Comparison of ENCODE assay signal across 8 mouse cellular contexts in genomic region chr16:93607669-93608101, GRCm38 (mm10). TPM values are rescaled to one million over a fixed set of nuclear protein-coding genes. Genes with fewer than 3 reads are reported as not detected.
A peak's percentile ranks its signal among the peaks of the same experiment; 100 is the strongest.
DNase-seq lines count a peak whose midpoint lies in the region; ATAC-seq lines count a peak whose summit lies in the region.

No protein-coding gene starts in this region.

- H3K4me2 ChIP-seq in intestine, embryonic 15.5 days (replicated peaks): peak overlapping the region; percentile 79

- peak overlapping the region; percentile 61 for H3K4me3 ChIP-seq in intestine, embryonic 15.5 days (replicated peaks)
- H3K4me3 ChIP-seq in midbrain, embryonic 10.5 days: peak overlapping the region; percentile 74

- intact Hi-C loops in gastrocnemius, postnatal 36 days (cut with DNase I): no loop called here
- intact Hi-C loops in left cerebral cortex, postnatal 36 days (cut with DNase I): loop anchor here (10.0 kb wide), 1 partner anchor 177 kb away; no protein-coding TSS in a partner anchor

- no peaks in the 10 kb centered on the region for H3K36me3 ChIP-seq in intestine, embryonic 15.5 days
- H3K36me3 ChIP-seq in midbrain, embryonic 10.5 days: peaks cover 26% of the 10 kb centered on the region

- H3K9ac ChIP-seq in intestine, embryonic 15.5 days: peak overlapping the region; percentile 72

- WGBS in intestine, embryonic 15.5 days: under 1% methylated on average over 32 of the region's 32 CpGs
- under 1% methylated on average over 32 of the region's 32 CpGs for WGBS in midbrain, embryonic 10.5 days

- peaks cover 11% of the 10 kb centered on the region; the same call in 1 of the 2 replicates for H3K4me1 ChIP-seq in intestine, embryonic 15.5 days (replicated peaks)
- H3K4me1 ChIP-seq in midbrain, embryonic 10.5 days: peaks cover 43% of the 10 kb centered on the region

- peak; percentile 31 for ATAC-seq in intestine, embryonic 15.5 days

- peak overlapping the region; percentile 70 for H3K27ac ChIP-seq in intestine, embryonic 15.5 days
- H3K27ac ChIP-seq in midbrain, embryonic 10.5 days (replicated peaks): peak overlapping the region; percentile 86

- DNase-seq in adrenal gland, adult 18-20 months (ENCODE audit: low spot score in 2 of 2): peak; percentile 89 to 92
- peak; percentile 91 for DNase-seq in embryo, embryonic 11 days
- peak; percentile 82 for DNase-seq in gastrocnemius, postnatal 36 days
- DNase-seq in left cerebral cortex, postnatal 36 days (ENCODE audit: low spot score in 2 of 2): peak; percentile 74 to 81
- peak; percentile 77 for DNase-seq in midbrain, embryonic 10.5 days (ENCODE audit: low spot score)
- peak; percentile 64 to 65 for DNase-seq in right cerebral cortex, postnatal 36 days (ENCODE audit: low spot score in 2 of 2)
- DNase-seq in urinary bladder, postnatal 4 days (ENCODE audit: low spot score in 2 of 2): peak; percentile 84

- H3K27me3 ChIP-seq in intestine, embryonic 15.5 days (replicated peaks): no peaks in the 10 kb centered on the region
- H3K27me3 ChIP-seq in midbrain, embryonic 10.5 days (ENCODE audit: low read depth, poor library complexity, severe bottlenecking): peaks cover 6% of the 10 kb centered on the region

- H3K9me3 ChIP-seq in intestine, embryonic 15.5 days: no peaks in the 10 kb centered on the region
- no peaks in the 10 kb centered on the region for H3K9me3 ChIP-seq in midbrain, embryonic 10.5 days (replicated peaks)

RNA-seq across cellular contexts. Expression of gene Cbr1, which starts 2.0 kb away (rescaled TPM):
- 10 to 100 TPM; 71.0 to 89.8 TPM for total RNA-seq in adrenal gland, adult 18-20 months (2021)
- 10 to 100 TPM; 19.3 to 24.6 TPM for total RNA-seq in gastrocnemius, postnatal 36 days (2021)
- polyA plus RNA-seq in intestine, embryonic 15.5 days (2015; fragmentation: Nextera tagmentation; extraction: Ambion mirVana): 119 and 122 TPM in 2 replicates
- total RNA-seq in left cerebral cortex, postnatal 36 days (2021): 10 to 100 TPM; 65.7 to 67.0 TPM
- polyA plus RNA-seq in midbrain, embryonic 10.5 days (2016; fragmentation: Nextera tagmentation; extraction: Ambion mirVana): 82.1 and 84.6 TPM in 2 replicates

RNA-seq across cellular contexts. Expression of gene Setd4, which starts 3.8 kb away (rescaled TPM):
- total RNA-seq in adrenal gland, adult 18-20 months (2021): 1 to 10 TPM; 2.9 to 8.1 TPM
- total RNA-seq in gastrocnemius, postnatal 36 days (2021): 1 to 10 TPM; 1.0 to 1.4 TPM
- polyA plus RNA-seq in intestine, embryonic 15.5 days (2015; fragmentation: Nextera tagmentation; extraction: Ambion mirVana): 8.7 and 9.9 TPM in 2 replicates
- 10 to 100 TPM in 1 of 2 experiments, 1 to 10 TPM in 1; 8.9 to 11.9 TPM for total RNA-seq in left cerebral cortex, postnatal 36 days (2021)
- polyA plus RNA-seq in midbrain, embryonic 10.5 days (2016; fragmentation: Nextera tagmentation; extraction: Ambion mirVana): 13.0 and 14.5 TPM in 2 replicates

RNA-seq across cellular contexts. Expression of gene Gm5678, which starts 20.2 kb away (rescaled TPM):
- total RNA-seq in adrenal gland, adult 18-20 months (2021): 1 to 10 TPM; 4.1 to 4.4 TPM
- 1 to 10 TPM in 1 of 2 experiments, under 1 TPM in 1; 0.69 to 1.5 TPM for total RNA-seq in gastrocnemius, postnatal 36 days (2021)
- polyA plus RNA-seq in intestine, embryonic 15.5 days (2015; fragmentation: Nextera tagmentation; extraction: Ambion mirVana): not detected in 2 replicates
- total RNA-seq in left cerebral cortex, postnatal 36 days (2021): 1 to 10 TPM; 3.1 to 3.9 TPM
- not detected in 2 replicates for polyA plus RNA-seq in midbrain, embryonic 10.5 days (2016; fragmentation: Nextera tagmentation; extraction: Ambion mirVana)

Comparison
In these comparisons a context has a peak if more than half of its experiments do, and no peak if none do; other contexts are left out.
1. Peak in every context shown above with its lines: DNase-seq, ATAC-seq, H3K4me3 ChIP-seq and H3K27ac ChIP-seq.